Mouse (Mus musculus): Measurements from ENCODE around the gene Slc39a11. TPM values are rescaled to one million over a fixed set of nuclear protein-coding genes. Genes with fewer than 3 reads are reported as not detected.
A peak's percentile ranks its signal among the peaks of the same experiment; 100 is the strongest.

The Slc39a11 gene
- polyA plus RNA-seq, 1 experiment from 2014 or later, result 31.2 TPM

DNA sequence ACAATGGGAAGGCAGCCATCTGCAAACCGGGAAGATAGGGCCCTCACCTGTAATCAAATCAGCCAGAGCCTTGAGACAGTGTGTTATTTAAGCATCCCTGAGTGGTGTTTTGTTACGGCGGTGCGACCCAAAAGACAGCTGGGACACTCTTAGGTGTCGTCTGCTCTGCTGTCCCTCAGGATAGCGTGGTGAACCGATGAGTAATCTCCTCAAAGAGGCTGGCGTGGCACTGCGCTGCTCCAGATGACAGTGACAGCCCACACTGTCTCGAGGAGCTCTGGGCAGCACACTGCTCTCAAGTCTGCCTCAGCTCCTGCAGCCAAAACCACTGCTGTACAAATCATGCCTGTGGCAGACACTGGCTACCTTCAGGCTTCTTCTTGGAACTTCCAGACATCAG lies 133.7 kb downstream of the Slc39a11 start:
- Histone ChIP-seq H3K9me3 (no peaks in the 10 kb centered on the region), H3K36me3 (no peaks in the 10 kb centered on the region), H3K27ac (no peak overlapping the region), H3K27me3 (no peaks in the 10 kb centered on the region), H3K9ac (replicated peaks) (no peak overlapping the region), H3K4me1 (replicated peaks) (peaks cover 31% of the 10 kb centered on the region), H3K4me2 (replicated peaks) (no peak overlapping the region), H3K4me3 (replicated peaks) (no peak overlapping the region)
- no peak for ATAC-seq
- 74% methylated on average over 10 of the region's 10 CpGs for WGBS

DNA sequence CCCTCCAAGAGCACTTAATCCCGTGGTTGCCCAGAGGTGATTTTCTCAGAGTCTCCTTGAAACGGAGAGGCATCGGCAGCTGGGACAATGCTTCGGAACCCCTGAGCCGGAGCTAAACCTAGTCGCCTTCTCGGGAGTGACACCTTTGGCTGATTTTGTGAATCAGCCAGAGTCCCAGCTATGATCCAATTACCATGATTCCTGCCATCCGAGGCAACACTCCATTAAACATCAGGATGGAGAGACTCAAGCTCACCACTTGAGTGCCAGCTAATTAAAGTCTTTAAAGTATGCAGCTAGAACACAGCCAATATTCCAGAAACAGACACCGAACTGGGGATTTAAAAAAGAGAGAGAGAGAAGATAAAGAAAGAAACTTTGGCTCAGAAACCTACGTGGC lies 136.9 kb downstream of the Slc39a11 start:
- peaks cover 25% of the 10 kb centered on the region for H3K4me1 ChIP-seq (replicated peaks)

DNA sequence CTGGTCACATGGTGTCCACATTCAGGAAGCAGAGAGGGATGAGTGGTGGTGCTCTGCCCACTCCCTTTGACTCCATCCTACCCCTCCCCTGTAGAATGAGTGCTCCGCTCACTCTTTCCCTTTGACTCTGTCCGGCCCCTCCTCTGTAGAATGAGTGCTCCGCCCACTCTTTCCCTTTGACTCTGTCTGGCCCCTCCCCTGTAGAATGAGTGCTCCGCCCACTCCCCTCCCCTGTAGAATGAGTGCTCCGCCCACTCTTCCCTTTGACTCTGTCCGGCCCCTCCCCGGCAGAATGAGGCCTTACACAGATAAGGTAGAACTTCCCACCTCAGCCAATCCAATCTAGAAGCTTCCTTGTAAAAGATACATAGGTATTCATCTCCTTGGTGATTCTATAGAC lies 137.7 kb downstream of the Slc39a11 start:
- H3K4me1 ChIP-seq (replicated peaks), result peaks cover 29% of the 10 kb centered on the region
- no peak overlapping the region for H3K9ac ChIP-seq (replicated peaks)
- WGBS, result 88% methylated on average over 7 of the region's 7 CpGs
- no peaks in the 10 kb centered on the region for H3K9me3 ChIP-seq
- no peak overlapping the region for H3K4me2 ChIP-seq (replicated peaks)
- no peak overlapping the region for H3K27ac ChIP-seq
- H3K36me3 ChIP-seq, result no peaks in the 10 kb centered on the region
- ATAC-seq, result no peak
- H3K4me3 ChIP-seq (replicated peaks), result no peak overlapping the region
- no peaks in the 10 kb centered on the region for H3K27me3 ChIP-seq

More for the DNA sequence above, 136.9 kb downstream of the Slc39a11 start:
- no peaks in the 10 kb centered on the region for H3K9me3 ChIP-seq
- no peak overlapping the region for H3K4me3 ChIP-seq (replicated peaks)
- H3K27me3 ChIP-seq, result no peaks in the 10 kb centered on the region
- H3K9ac ChIP-seq (replicated peaks), result no peak overlapping the region
- no peak for ATAC-seq
- no peak overlapping the region for H3K4me2 ChIP-seq (replicated peaks)
- 66% methylated on average over 10 of the region's 10 CpGs for WGBS
- H3K27ac ChIP-seq, result no peak overlapping the region
- H3K36me3 ChIP-seq, result no peaks in the 10 kb centered on the region

DNA sequence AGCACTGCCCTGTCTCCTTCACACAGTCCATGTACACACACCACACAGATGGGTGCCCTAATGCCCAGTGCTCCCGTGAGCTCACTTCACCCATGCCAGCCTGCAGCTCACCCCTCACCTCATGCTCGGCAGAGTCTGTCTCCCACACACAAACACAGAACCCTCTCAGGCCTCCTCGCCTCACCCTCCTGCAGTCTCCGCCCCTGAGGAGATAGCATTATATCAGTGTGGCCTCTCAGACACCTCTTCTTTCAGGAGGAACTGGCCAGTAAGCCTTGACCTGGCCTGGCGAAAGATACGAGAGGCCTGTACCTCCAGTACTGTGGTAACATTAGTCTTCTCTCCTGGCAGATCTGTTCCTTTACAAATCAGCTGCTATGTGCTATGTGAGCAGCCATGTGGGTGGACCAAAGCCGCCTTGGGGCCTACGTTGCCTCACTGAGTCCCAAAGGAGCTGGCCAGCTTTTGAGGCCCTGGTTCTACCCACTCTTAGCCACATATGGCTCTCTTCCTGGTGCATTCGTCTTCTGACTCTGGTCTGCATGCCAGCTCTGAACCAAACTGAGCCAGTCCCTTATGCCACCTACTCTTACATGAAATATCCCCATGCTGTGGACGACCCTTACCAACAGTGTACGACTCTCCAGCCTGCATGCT lies 138.8 kb downstream of the Slc39a11 start:
- WGBS, result 91% methylated on average over 11 of the region's 11 CpGs
- H3K9me3 ChIP-seq, result no peaks in the 10 kb centered on the region
- H3K27ac ChIP-seq, result no peak overlapping the region
- no peaks in the 10 kb centered on the region for H3K27me3 ChIP-seq
- H3K36me3 ChIP-seq, result no peaks in the 10 kb centered on the region
- no peak overlapping the region for H3K4me3 ChIP-seq (replicated peaks)
- peaks cover 24% of the 10 kb centered on the region for H3K4me1 ChIP-seq (replicated peaks)
- no peak overlapping the region for H3K9ac ChIP-seq (replicated peaks)
- peak; percentile 59; the same call in 1 of the 2 replicates for ATAC-seq
- no peak overlapping the region for H3K4me2 ChIP-seq (replicated peaks)

DNA sequence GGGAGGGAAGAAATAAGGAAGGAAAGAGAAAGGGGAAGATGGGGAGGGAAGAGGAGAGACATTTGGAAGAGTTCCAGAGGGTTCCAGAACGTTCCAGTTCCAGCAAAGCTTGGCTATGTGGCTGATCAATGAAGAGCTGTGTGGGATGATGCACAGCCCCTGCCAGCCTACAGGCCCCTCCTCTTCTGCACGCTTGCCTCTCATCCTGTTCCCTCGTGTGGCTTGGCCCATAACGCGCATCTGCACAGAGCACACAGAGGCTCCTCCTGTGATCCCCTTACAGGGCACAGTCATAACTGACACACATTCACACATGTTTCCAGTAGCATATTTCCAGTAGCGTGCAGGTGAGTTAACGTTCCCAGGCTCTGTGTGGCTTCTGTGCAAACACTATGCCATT lies 139.6 kb downstream of the Slc39a11 start:
- no peak overlapping the region for H3K4me2 ChIP-seq (replicated peaks)
- H3K4me3 ChIP-seq (replicated peaks), result no peak overlapping the region
- H3K9me3 ChIP-seq, result no peaks in the 10 kb centered on the region
- no peaks in the 10 kb centered on the region for H3K36me3 ChIP-seq
- no peak for ATAC-seq
- H3K27ac ChIP-seq, result no peak overlapping the region
- WGBS, result 57% methylated on average over 7 of the region's 7 CpGs
- H3K4me1 ChIP-seq (replicated peaks), result peaks cover 21% of the 10 kb centered on the region
- no peak overlapping the region; the same call in 1 of the 2 replicates for H3K9ac ChIP-seq (replicated peaks)
- H3K27me3 ChIP-seq, result no peaks in the 10 kb centered on the region

DNA sequence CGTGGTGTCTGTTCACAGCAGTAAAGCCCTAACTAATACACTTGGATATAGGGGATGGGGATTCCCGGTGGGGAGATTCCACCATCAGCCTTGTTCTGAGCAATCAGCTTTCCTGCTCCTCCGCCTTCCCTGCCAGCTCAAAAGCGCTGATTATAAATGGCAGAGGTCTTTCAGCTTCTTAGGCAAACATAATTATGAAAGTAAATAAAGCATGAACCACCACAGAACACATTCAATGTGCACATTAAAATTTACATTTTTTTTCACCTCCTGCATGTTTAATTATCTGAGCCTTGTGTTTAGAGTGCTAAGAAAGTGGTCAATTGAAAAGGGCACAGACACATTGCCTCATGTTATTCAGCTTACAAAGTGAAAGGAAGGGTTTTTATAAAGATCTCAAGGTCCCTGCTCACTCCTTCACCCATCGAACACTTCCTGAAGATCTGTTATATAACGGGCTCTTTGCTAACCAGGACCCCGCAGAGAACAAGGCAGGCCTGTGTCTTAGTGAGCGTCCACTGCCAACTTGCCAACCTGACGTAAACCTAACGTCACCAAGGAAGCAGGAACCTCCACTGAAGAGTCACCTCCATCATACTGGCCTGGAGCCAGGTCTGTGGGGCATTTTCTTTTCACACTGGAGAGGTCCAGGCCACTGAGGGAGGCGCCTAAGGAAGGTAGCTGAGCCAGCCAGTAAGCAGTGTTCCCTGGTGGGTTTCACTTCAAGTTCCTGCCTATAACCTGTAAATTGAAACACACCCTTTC lies 142.0 kb downstream of the Slc39a11 start:
- Histone ChIP-seq H3K36me3 (no peaks in the 10 kb centered on the region), H3K27me3 (no peaks in the 10 kb centered on the region), H3K9me3 (no peaks in the 10 kb centered on the region), H3K4me2 (replicated peaks) (no peak overlapping the region), H3K4me3 (replicated peaks) (no peak overlapping the region), H3K4me1 (replicated peaks) (peaks cover 21% of the 10 kb centered on the region), H3K9ac (replicated peaks) (no peak overlapping the region), H3K27ac (0 out of 2 replicates have a peak overlapping the region, but pooled peaks have one; percentile 7)
- no peak for ATAC-seq
- WGBS, result 67% methylated on average over 11 of the region's 11 CpGs

DNA sequence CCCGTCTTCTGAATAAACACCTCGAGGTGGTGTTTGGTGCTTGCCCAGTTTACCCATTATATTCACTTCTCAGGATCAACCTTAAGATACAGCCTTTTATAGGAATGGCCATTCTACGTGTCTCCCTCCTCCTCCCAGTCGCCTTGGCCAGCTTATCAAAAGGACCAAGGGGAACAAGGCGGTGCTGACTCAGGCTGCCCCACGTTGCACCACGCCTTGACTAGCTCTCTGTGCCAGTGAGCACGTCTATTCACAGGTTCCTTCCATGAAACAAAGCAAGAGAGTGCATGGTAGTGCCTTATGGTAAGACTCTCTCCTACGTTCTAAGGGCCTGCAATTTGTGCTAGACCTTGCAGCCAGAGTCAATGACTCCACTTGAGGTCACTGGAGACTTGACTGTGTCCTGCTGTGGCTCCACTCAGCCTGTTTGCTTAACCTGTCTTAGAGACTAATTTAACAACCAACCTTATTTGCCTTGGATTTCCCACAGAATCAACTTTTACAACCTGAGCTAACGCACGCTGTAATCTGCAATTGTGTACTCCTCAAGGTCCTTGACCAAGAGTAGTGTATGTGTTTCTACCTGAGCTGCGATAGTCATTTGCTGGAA lies 144.2 kb downstream of the Slc39a11 start:
- WGBS, result 93% methylated on average over 12 of the region's 12 CpGs
- ATAC-seq, result no peak
- Histone ChIP-seq H3K27ac (no peak overlapping the region), H3K36me3 (no peaks in the 10 kb centered on the region), H3K4me3 (replicated peaks) (no peak overlapping the region), H3K9me3 (no peaks in the 10 kb centered on the region), H3K9ac (replicated peaks) (no peak overlapping the region), H3K4me2 (replicated peaks) (no peak overlapping the region), H3K27me3 (no peaks in the 10 kb centered on the region), H3K4me1 (replicated peaks) (peaks cover 21% of the 10 kb centered on the region)

DNA sequence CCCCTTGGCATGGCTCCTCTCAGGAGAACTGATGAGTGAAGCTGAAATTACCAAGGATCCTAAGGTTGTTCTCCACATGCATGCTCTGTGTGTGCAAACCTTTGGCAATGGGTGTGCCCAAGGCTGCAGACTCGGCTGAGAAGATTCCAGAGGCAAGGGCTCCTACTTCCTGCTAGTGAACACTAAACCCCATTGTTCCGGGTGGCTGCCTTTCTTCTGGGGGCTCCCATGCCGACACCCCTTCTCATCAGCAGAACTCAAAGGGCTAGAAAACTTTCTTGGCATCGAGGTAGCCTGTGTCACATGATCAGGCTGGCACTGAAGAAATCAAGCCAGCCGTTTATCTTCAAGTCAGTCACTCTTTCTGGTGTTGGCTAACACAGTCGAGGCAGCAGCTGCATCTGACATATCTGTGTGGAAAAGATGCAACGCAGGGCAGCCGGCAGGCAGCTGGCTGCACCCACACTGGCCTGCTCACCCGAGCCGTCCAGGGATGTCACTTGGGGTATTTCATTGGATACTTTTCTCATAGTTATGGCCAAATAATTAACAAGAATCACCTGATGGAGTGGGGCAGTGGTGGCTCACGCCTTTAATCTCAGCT lies 145.3 kb downstream of the Slc39a11 start:
- ATAC-seq, result no peak
- Histone ChIP-seq H3K4me2 (replicated peaks) (no peak overlapping the region), H3K27me3 (no peaks in the 10 kb centered on the region), H3K4me3 (replicated peaks) (no peak overlapping the region), H3K9ac (replicated peaks) (no peak overlapping the region), H3K9me3 (no peaks in the 10 kb centered on the region), H3K27ac (no peak overlapping the region), H3K4me1 (replicated peaks) (peaks cover 21% of the 10 kb centered on the region), H3K36me3 (no peaks in the 10 kb centered on the region)
- 78% methylated on average over 11 of the region's 11 CpGs for WGBS

DNA sequence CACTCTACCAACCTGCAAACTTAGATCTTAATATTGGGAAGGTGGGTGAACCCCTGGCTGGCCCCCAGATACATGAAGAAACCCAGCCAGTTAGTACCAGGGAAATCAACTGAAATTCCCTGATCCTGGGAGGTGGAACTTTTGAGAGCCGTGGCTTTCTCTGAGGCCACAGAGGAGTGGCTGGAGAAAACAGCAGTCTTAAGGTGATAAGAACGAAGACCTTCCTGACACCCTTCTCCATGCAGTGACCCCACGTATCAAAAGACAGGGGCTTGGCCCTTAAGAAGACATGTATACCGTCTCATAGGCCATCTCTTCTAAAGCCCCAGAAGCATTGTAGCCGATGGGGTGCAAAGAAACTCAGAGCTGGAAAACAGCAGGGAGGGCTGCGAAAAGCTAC lies 146.9 kb downstream of the Slc39a11 start:
- Histone ChIP-seq H3K27ac (no peak overlapping the region), H3K4me2 (replicated peaks) (no peak overlapping the region), H3K9me3 (no peaks in the 10 kb centered on the region), H3K27me3 (no peaks in the 10 kb centered on the region), H3K36me3 (no peaks in the 10 kb centered on the region), H3K4me1 (replicated peaks) (peaks cover 17% of the 10 kb centered on the region), H3K9ac (replicated peaks) (no peak overlapping the region), H3K4me3 (replicated peaks) (no peak overlapping the region)
- ATAC-seq, result no peak
- 84% methylated on average over 6 of the region's 6 CpGs for WGBS

DNA sequence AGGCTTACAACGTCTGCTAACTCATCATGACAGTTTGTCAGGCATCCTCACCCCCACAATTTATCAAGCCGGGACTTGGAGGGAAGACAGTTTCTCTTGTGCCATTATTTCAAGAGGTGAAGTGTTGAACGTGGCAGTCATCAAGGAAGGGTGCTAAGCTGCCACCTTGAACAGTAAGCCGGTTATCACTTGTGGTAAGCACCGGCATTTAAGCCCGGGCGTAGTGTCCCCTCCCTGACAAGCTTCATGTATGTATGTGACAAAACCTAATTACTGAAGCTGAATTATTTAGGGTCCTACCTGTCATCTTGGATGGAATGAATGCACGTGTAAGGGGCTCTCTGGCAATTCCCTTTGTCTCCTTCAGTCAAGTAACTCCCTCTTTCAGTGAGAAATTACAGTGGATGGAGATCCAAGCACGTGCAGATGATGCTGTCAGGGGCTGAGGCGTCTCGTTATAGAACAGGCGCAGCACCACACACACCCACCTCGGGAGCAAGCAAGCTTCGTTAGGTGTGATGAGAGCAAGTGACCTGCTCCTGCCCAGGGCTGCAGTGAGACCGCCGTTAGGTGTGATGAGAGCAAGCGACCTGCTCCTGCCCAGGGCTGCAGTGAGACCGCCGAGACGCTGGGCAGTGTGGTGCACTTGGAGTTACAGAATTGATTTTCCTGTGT lies 149.1 kb downstream of the Slc39a11 start:
- 75% methylated on average over 20 of the region's 20 CpGs for WGBS
- Histone ChIP-seq H3K9me3 (no peaks in the 10 kb centered on the region), H3K9ac (replicated peaks) (no peak overlapping the region), H3K36me3 (no peaks in the 10 kb centered on the region), H3K27ac (0 out of 2 replicates have a peak overlapping the region, but pooled peaks have one; percentile 19), H3K4me3 (replicated peaks) (no peak overlapping the region), H3K4me2 (replicated peaks) (no peak overlapping the region), H3K4me1 (replicated peaks) (peaks cover 13% of the 10 kb centered on the region; the same call in 1 of the 2 replicates), H3K27me3 (no peaks in the 10 kb centered on the region)
- ATAC-seq, result peak; percentile 71

DNA sequence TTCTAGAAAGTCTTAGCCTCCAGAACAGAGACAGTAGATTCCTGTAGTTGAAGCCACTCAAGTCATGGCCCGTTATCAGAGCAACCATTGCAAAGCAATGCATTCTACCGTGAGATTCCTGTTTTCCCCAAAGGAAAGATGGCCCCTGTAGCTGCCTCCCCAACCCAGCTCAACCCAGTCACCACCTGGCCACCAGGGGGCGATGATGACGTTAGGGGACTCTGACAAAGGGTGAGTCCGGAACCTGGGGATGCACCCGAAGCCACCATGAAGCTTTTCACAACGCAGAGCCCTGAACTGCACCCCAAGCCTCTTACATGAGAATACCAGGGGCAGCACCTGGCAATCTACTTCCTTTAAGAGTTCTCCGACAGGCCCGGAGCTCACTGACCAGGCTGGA lies 151.0 kb downstream of the Slc39a11 start:
- Histone ChIP-seq H3K9me3 (no peaks in the 10 kb centered on the region), H3K9ac (replicated peaks) (no peak overlapping the region), H3K27me3 (no peaks in the 10 kb centered on the region), H3K4me1 (replicated peaks) (peaks cover 13% of the 10 kb centered on the region; the same call in 1 of the 2 replicates), H3K36me3 (no peaks in the 10 kb centered on the region), H3K4me3 (replicated peaks) (no peak overlapping the region), H3K27ac (no peak overlapping the region), H3K4me2 (replicated peaks) (no peak overlapping the region)
- WGBS, result 65% methylated on average over 9 of the region's 9 CpGs
- no peak for ATAC-seq

All from midbrain, embryonic 13.5 days (tissue).